Mouse (Mus musculus) T-cell, adult 66 days (primary cell): ENCODE results near the gene Rxfp2. TPM values are rescaled to one million over a fixed set of nuclear protein-coding genes. Genes with fewer than 3 reads are reported as not detected.

Experiments
- total RNA-seq, 2 experiments: library from RNA; stranded (reverse); gene quantifications; 3 replicates in 1 of 2; 4 replicates in 1 of 2; pipeline ENCODE4 v1.2.4; 2023

Gene Rxfp2
- not detected for total RNA-seq

DNA sequence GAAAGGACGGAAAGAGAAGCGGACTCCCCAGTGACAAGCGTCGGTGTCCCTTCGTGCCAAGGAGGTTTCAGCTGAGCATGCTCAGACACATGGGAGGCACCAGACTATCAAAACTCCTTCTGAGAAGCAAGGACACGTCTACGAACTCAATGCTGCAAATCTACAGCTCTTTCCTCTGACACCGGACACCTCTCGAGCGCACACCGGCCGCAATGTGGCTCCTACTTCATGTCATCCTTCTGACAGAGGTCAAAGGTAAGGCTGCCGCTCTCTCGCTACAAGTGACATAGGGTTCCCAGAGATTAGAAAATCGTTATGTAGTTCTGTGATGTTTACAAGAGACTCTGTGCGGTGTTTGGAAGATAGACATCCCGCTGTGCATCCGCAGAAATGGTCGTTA, at the start of gene Rxfp2:
Gene Rxfp2 (plus strand): TSS at position 20 of the 400 bp plus-strand sequence.

DNA sequence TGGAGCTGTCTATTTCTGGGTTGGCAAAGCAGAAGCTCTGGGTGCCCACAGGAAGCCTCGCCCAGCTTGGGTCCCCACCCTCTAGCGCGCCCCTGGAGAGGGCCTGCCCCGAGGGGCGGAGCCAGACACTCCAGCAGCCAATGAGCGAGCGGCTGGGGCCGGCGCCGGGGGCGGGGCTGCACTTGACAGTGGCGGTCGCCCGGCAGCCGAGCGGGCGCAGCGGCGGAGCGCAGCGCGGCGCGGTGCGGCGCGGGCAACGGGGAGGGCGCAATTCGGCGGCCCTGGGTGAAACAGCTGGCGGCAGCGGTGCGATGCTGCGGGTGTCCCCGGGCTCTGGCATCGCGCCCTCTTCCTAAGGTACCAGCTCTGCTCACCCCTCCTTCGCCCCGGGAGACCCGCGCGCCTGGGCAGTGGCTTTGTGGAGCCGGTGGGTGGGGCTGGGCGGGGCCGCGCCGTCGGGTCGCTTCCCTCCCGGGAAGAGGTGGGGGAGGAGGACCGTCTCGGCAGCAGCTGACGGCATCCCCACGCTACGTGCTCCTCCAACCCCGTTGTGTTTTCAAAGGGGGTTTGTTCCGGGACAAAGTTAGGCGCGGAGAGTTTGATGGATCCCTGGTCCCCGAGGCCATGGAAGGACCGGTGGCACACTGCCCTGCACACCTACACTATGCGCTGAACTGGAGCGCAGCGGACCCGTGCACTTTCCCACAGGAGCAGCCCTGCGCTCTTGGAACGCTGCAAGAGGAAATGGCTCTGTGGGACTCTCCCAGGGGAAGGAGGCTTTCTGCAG, 100.2 kb downstream of the Rxfp2 start, which contains the start of gene Fry:
Gene Fry (plus strand): TSS at position 191 of the 787 bp plus-strand sequence.

Other genes starting within 250 kb of the Rxfp2 start
- 10 to 100 TPM; 48.5 to 50.6 TPM for gene Fry, start 100.0 kb downstream of the Rxfp2 start, total RNA-seq